Mouse (Mus musculus): ENCODE data around the gene Slc2a4.
"Not testable (repeated sequence)": the region's sequence is repeated elsewhere in the genome, so short reads cannot be mapped to it uniquely, and the experiment has no call there.

Slc2a4 gene

GRCm38 (mm10) chr11:69970222-69970621 is 22.2 kb upstream of the Slc2a4 start:
- DNase-seq: no peak

DNA sequence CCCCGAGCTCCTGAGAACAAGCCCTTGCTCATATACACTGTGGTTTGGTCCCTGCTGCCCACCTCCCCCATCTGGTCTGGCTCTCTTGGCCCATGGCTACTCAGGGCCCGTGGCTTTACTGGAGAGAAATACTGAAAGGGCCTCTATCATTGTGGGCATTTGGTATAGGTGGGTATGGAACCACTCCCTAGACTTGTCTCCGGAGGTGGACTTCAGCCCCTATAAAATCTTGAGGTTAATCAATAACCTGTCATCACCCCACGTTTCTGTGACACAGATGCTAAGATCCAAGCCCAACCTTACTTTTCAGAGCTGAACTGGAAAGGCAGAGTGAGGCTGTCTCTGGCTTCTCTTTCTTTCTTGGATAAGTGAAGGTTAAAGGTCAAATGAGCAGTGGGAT is 20.8 kb upstream of the Slc2a4 start:
- no peak for DNase-seq

GRCm38 (mm10) chr11:69966860-69967517 is 19.0 kb upstream of the Slc2a4 start:
- no peak for DNase-seq

GRCm38 (mm10) chr11:69966006-69966859 is 18.2 kb upstream of the Slc2a4 start:
- peak; percentile 68 for DNase-seq

DNA sequence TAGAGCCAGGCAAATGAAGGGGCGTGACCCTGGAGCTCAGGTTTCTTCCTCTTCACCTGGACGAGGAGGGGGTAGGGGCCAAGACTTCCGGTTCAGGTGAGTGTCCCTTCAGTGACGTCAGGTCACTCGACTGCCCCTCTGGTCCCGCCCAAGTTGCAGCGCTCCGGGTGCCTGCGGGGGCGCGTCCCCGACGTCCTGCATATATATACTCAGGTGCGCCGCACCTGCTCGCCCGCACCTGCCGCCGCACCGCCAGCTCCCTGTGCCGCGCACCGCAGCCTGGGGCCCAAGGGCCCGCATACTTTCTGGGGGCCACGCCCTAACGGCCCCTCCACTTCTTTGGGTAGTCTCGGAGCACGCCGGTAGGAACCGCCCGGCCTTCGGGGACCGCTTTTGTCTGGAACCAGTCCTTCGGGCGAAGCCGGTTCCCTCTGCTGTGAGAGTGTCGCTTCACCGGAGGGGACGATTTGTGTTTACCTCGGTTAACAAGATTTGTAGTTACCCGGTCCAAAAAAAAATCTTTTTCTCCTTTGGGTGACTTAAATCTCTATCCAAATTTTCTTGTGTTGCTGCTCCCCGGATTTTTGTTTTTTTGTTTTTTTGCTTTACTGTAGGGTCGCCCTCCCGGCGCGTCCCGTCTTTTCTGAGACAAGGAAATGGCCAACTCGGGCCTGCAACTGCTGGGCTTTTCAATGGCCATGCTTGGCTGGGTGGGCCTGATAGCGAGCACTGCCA is 17.4 kb upstream of the Slc2a4 start:
- peak; percentile 84 for DNase-seq

DNA sequence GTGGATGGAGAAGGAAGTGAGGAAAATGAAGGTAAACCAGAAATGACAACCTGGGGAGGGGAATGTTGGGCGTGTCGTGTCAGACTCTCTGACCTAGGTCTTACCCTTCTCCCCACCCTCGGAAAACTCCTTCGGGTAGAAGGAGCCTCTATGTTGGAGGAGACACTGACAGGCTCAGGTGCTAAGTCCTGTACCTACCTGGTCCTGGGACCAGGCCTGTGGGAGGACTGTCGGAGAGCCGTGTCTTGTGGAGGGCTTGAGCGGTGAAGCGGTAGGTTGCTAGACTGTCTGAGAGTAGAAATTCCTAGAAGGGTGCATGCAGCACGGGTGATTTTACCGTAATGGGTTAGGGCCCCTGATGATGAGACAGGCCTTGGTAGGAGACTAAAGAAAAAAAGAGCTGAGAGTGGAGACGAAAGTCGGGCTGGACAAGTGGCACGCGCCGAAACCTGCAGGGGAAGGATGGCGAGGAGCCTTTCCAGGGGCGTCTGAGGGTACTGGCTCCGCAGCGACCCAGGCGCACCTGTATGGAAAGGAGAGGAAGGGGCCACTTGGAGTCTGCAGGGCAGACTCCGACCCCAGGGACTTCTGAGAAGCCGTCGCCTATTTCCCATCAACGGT is 16.8 kb upstream of the Slc2a4 start, which contains the start of gene Cldn7:
Gene Cldn7, plus strand, starts transcription at position 130 of the 621 bp plus-strand sequence.
- DNase-seq: no peak

DNA sequence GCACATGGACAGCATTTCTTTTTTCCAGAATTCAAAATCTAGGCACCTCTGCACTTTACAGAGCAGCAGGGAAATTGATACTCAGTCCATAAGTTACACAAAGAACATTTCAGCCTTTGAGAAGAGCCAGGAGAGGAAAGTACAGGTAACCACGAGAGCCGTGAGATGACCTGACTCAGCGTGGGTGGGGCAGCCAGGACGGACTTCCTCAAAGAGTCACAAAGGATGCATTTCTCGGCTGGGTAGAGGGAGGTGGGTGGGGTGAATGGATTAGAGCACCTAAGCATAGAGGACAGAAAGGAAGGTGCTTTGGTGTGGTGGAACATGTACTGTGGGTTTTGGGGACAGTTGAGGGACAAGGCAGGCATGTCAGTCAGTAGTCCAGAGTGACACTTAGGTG is 13.9 kb upstream of the Slc2a4 start:
- no peak for DNase-seq

DNA sequence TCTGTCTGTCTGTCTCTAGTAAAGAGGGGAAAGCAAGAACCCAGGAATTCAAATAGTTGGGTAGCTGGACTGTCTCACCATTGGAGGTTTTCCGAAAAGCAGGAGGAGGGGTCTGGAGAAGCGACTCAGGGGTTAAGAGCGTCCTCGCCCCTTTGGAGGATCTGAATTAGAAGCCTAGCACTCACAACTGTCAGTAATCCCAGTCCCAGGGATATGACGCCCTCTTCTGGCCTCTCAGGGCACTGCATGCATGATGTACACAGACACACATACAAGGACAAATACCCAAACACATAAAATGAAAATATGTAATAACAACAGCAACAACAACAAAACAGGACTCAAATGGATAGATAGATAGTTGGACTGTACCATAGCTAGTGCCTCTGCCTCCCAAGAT is 12.6 kb upstream of the Slc2a4 start:
- no peak for DNase-seq

- DNase-seq: no peak
Measured at GRCm38 (mm10) chr11:69956218-69956617, 8.2 kb upstream of the Slc2a4 start.

DNA sequence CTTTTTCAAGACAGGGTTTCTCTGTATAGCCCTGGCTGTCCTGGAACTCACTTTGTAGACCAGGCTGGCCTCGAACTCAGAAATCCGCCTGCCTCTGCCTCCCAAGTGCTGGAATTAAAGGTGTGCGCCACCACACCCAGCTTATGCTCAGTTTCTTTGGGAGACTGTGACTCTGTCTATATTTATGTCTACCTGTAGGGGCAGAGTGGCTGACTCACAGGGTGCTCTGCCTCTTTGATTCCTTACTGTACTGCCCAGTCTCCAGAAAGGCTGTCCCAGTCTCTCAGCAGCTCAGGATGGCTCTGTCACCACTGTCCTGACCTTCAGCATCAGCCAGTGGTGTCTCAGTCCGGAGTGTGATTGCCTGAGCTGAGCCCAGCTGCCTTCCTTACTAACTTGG is 7.6 kb upstream of the Slc2a4 start:
- DNase-seq: not testable (repeated sequence)

DNA sequence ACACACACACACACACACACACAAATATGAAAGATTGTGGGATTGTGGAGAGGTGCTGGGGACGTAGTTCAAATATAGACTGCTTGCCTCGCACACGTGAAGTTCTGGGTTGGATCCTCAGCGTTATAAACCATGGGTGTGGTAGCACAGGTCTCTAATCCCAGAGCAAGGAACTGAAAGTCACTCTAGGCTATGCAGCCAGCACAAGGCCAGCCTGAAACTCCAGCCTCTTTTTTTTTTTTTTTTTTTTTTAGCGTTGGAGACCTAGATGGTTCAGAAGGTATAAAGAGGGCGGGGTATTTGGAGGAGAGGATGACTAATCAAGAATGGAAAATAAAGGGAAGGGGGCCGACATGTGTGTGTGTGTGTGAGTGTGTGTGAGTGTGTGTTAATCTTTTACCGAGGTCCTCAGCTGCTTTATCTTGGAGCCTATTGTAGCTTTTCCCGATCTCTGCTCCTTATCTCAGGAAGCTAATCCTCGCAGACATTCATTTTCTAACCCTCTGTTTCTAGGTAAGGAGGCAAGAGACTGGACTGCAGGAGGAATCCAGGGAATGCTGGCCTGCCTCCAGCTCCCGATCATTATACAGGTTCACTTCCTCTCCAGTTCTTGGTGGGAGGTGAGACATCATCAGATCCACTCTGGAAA is 5.4 kb upstream of the Slc2a4 start:
- DNase-seq: no peak

- DNase-seq: no peak
Measured at GRCm38 (mm10) chr11:69952274-69952673, 4.3 kb upstream of the Slc2a4 start.

DNA sequence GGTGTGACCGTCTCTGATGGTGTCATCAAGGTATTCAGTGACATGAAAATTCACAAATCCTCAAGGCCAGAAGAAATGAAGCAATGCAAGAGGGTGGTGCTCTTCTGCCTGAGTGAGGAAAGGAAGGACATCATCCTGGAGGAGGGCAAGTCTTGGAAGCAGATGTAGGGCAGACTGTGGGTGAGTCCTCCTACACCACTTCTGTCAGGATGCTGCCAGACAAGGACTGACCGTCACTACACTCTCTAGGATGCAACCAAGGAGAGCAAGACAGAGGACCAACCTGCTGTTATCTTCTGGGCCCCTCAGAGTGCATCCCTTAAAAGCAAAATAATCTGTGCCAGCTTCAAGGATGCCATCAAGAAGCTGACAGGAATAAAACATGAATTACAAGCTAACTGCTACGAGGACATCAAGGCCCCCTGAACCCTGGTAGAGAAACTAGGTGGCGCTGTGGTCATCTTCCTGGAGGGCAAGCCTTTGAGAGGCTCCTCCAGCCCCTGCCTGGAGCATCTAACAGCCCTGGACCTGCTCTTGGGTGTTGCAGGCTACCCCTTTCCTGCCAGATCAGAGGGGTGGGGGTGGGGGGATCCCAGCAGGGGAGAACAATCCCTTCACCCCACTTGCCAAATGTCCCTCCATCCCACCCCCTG is 2.9 kb upstream of the Slc2a4 start:
- DNase-seq: no peak

GRCm38 (mm10) chr11:69948763-69949150 is 769 bp upstream of the Slc2a4 start:
- peak; percentile 94 for DNase-seq

- DNase-seq: peak; percentile 39
Measured at GRCm38 (mm10) chr11:69947337-69948065, 487 bp downstream of the Slc2a4 start.

- DNase-seq: no peak
Measured at GRCm38 (mm10) chr11:69945997-69946891, 1.7 kb downstream of the Slc2a4 start.

DNA sequence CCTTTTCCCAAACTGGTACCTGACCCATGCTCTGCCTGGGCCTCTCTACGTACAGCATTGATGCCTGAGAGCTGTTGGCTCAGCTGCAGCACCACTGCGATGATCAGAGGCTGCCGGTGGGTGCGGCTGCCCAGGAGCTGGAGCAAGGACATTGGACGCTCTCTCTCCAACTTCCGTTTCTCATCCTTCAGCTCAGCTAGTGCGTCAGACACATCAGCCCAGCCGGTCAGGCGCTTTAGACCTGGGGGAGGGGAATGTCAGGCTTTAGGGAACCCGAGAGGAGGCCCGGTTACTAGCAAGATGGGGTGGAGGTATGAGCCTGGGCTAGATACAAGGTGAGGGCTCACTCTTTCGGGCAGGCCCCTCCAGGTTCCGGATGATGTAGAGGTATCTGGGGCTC is 2.8 kb downstream of the Slc2a4 start:
- DNase-seq: no peak

DNA sequence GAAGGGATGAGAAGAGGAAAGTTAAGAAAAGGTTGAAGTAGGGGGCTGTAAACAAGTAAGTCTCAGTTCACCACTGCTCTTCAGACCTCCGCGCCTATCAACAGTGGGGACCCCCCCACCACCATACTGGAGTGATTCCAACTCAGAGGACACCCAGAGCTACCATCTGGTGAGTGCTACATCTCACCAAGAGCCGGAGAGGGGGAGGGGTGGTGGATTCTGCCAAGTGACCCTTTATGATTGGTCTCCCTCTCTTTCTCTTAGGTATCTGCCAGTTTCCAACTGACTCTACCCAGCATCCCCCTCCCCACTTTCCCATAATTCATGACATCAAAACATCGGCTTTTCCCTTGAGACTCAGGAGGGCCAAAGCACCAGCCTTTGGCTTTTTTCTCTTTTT is 7.0 kb downstream of the Slc2a4 start:
- DNase-seq: no peak

DNA sequence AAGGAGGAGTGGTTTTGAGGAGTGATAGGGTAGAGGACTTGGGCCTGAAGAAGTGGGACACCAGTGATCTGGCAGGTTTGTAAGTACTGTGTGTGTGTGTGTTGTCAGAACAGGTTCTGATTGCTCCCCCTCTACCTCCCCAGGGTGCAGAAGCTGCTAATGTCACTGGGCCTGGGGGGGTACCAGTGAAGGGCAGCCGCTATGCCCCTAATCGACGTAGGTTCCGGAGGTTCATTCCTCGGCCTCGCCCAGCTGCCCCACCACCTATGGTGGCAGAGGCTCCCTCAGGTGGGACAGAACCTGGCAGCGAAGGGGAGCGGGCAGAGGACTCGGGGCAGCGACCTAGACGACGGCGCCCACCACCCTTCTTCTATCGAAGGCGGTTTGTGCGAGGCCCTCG is 8.3 kb downstream of the Slc2a4 start:
- no peak for DNase-seq

DNA sequence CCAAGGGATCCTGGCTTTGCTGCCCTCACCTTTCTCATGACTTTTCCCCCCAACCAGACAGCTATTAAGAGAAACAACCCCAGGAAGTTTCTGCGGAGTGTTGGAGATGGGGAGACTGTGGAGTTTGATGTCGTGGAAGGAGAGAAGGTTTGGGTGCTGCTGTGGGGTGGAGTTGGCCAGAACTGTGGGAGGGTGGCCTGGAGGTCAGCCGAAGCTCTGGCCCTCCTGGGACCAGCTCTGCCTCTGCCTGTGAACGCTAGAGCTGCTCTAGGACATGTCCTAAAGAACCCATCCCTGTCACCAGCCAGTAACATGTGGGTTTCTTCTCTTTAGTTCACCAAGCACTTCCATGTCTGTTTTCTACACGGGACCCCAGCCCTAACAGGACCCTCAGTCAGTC is 8.8 kb downstream of the Slc2a4 start:
- DNase-seq: no peak
